Mouse (Mus musculus) brain, embryonic 18.5 days (tissue): ENCODE data around the gene Prss22.
"Not testable (repeated sequence)": the region's sequence is repeated elsewhere in the genome, so short reads cannot be mapped to it uniquely, and the experiment has no call there.

Experiments
- DNase-seq: peaks from one replicate; pipeline ENCODE4 v3.0.0-alpha.2; 2012; ENCODE audit warnings: low read depth, low spot score

The Prss22 gene

GRCm38 (mm10) chr17:23947486-23947885 is 50.4 kb downstream of the Prss22 start:
- DNase-seq = not testable (repeated sequence)
